Mouse (Mus musculus): Measurements from ENCODE around the gene Pcyt2. TPM values are rescaled to one million over a fixed set of nuclear protein-coding genes. Genes with fewer than 3 reads are reported as not detected.
A peak's percentile ranks its signal among the peaks of the same experiment; 100 is the strongest.

Pcyt2 gene
- polyA plus RNA-seq, 1 experiment: 260 TPM

GRCm38 (mm10) chr11:120626785-120627467 lies 9.2 kb upstream of the Pcyt2 start:
- 81% methylated on average over 11 of the region's 11 CpGs for WGBS
- no peak overlapping the region; the same call in 1 of the 2 replicates for H3K27ac ChIP-seq (ENCODE audit: control insufficient read depth, insufficient read depth, low read length)
- peaks cover 64% of the 10 kb centered on the region for H3K4me1 ChIP-seq (replicated peaks; ENCODE audit: control insufficient read depth, insufficient read depth, low read length)
- H3K36me3 ChIP-seq (ENCODE audit: control insufficient read depth, insufficient read depth, low read length): peaks cover 12% of the 10 kb centered on the region
- DNase-seq: no peak
- no peaks in the 10 kb centered on the region for H3K27me3 ChIP-seq (ENCODE audit: control insufficient read depth, insufficient read depth, low read length)
- TF ChIP-seq POLR2A (IDR thresholded peaks at IDR 0.05; ENCODE audit: control insufficient read depth, extremely low read depth, insufficient read depth, low read length, poor library complexity): no peak
- TF ChIP-seq CTCF (IDR thresholded peaks at IDR 0.05; ENCODE audit: borderline replicate concordance, control insufficient read depth, extremely low read depth, insufficient read depth, low read length, poor library complexity): no peak
- H3K4me3 ChIP-seq (ENCODE audit: control insufficient read depth, insufficient read depth, low read length): peak overlapping the region; percentile 41; the same call in 1 of the 2 replicates

- Histone ChIP-seq H3K27me3 (ENCODE audit: control insufficient read depth, insufficient read depth, low read length) (no peaks in the 10 kb centered on the region), H3K36me3 (ENCODE audit: control insufficient read depth, insufficient read depth, low read length) (peaks cover 22% of the 10 kb centered on the region), H3K4me3 (ENCODE audit: control insufficient read depth, insufficient read depth, low read length) (peak within 1 kb of the TSS; percentile 72), H3K4me1 (replicated peaks; ENCODE audit: control insufficient read depth, insufficient read depth, low read length) (peaks cover 50% of the 10 kb centered on the region), H3K27ac (ENCODE audit: control insufficient read depth, insufficient read depth, low read length) (peak within 1 kb of the TSS; percentile 49; the same call in 1 of the 2 replicates)
- TF ChIP-seq POLR2A (IDR thresholded peaks at IDR 0.05; ENCODE audit: control insufficient read depth, extremely low read depth, insufficient read depth, low read length, poor library complexity) (no peak; the same call in 1 of the 2 replicates), CTCF (IDR thresholded peaks at IDR 0.05; ENCODE audit: borderline replicate concordance, control insufficient read depth, extremely low read depth, insufficient read depth, low read length, poor library complexity) (no peak)
- WGBS: 13% methylated on average over 5 of the region's 5 CpGs
- DNase-seq: no peak
Measured at GRCm38 (mm10) chr11:120625152-120625775, 7.5 kb upstream of the Pcyt2 start, which contains the start of gene Sirt7. Gene Sirt7, minus strand, starts transcription at chr11:120625240.

GRCm38 (mm10) chr11:120624680-120625111 lies 7.0 kb upstream of the Pcyt2 start:
- Histone ChIP-seq H3K36me3 (ENCODE audit: control insufficient read depth, insufficient read depth, low read length) (peaks cover 26% of the 10 kb centered on the region), H3K4me3 (ENCODE audit: control insufficient read depth, insufficient read depth, low read length) (peak overlapping the region; percentile 72), H3K27ac (ENCODE audit: control insufficient read depth, insufficient read depth, low read length) (peak overlapping the region; percentile 49; the same call in 1 of the 2 replicates), H3K4me1 (replicated peaks; ENCODE audit: control insufficient read depth, insufficient read depth, low read length) (peaks cover 45% of the 10 kb centered on the region), H3K27me3 (ENCODE audit: control insufficient read depth, insufficient read depth, low read length) (no peaks in the 10 kb centered on the region)
- peak; percentile 86 for DNase-seq
- under 1% methylated on average over 53 of the region's 53 CpGs for WGBS
- TF ChIP-seq CTCF (IDR thresholded peaks at IDR 0.05; ENCODE audit: borderline replicate concordance, control insufficient read depth, extremely low read depth, insufficient read depth, low read length, poor library complexity): 0 out of 2 replicates have a peak, but pooled peaks have one; percentile 10
- peak; percentile 89 for TF ChIP-seq POLR2A (IDR thresholded peaks at IDR 0.05; ENCODE audit: control insufficient read depth, extremely low read depth, insufficient read depth, low read length, poor library complexity)

- 13% methylated on average over 30 of the region's 30 CpGs for WGBS
- Histone ChIP-seq H3K27ac (ENCODE audit: control insufficient read depth, insufficient read depth, low read length) (0 out of 2 replicates have a peak overlapping the region, but pooled peaks have one; percentile 17), H3K27me3 (ENCODE audit: control insufficient read depth, insufficient read depth, low read length) (no peaks in the 10 kb centered on the region), H3K36me3 (ENCODE audit: control insufficient read depth, insufficient read depth, low read length) (peaks cover 26% of the 10 kb centered on the region), H3K4me3 (ENCODE audit: control insufficient read depth, insufficient read depth, low read length) (peak overlapping the region; percentile 72), H3K4me1 (replicated peaks; ENCODE audit: control insufficient read depth, insufficient read depth, low read length) (peaks cover 40% of the 10 kb centered on the region)
- DNase-seq: peak; percentile 84
- TF ChIP-seq POLR2A (IDR thresholded peaks at IDR 0.05; ENCODE audit: control insufficient read depth, extremely low read depth, insufficient read depth, low read length, poor library complexity) (no peak), CTCF (IDR thresholded peaks at IDR 0.05; ENCODE audit: borderline replicate concordance, control insufficient read depth, extremely low read depth, insufficient read depth, low read length, poor library complexity) (peak; percentile 75; the same call in 1 of the 2 replicates)
Measured at GRCm38 (mm10) chr11:120623961-120624679, 6.4 kb upstream of the Pcyt2 start.

GRCm38 (mm10) chr11:120622805-120623204 lies 5.1 kb upstream of the Pcyt2 start:
- Histone ChIP-seq H3K36me3 (ENCODE audit: control insufficient read depth, insufficient read depth, low read length) (peaks cover 32% of the 10 kb centered on the region), H3K4me1 (replicated peaks; ENCODE audit: control insufficient read depth, insufficient read depth, low read length) (peaks cover 34% of the 10 kb centered on the region), H3K27ac (ENCODE audit: control insufficient read depth, insufficient read depth, low read length) (no peak overlapping the region), H3K4me3 (ENCODE audit: control insufficient read depth, insufficient read depth, low read length) (no peak overlapping the region), H3K27me3 (ENCODE audit: control insufficient read depth, insufficient read depth, low read length) (no peaks in the 10 kb centered on the region)
- WGBS: 95% methylated on average over 6 of the region's 6 CpGs
- no peak for DNase-seq
- TF ChIP-seq CTCF (IDR thresholded peaks at IDR 0.05; ENCODE audit: borderline replicate concordance, control insufficient read depth, extremely low read depth, insufficient read depth, low read length, poor library complexity): no peak
- TF ChIP-seq POLR2A (IDR thresholded peaks at IDR 0.05; ENCODE audit: control insufficient read depth, extremely low read depth, insufficient read depth, low read length, poor library complexity): no peak

- H3K4me3 ChIP-seq (ENCODE audit: control insufficient read depth, insufficient read depth, low read length): no peak overlapping the region
- WGBS: 96% methylated on average over 14 of the region's 14 CpGs
- H3K4me1 ChIP-seq (replicated peaks; ENCODE audit: control insufficient read depth, insufficient read depth, low read length): peaks cover 20% of the 10 kb centered on the region
- H3K36me3 ChIP-seq (ENCODE audit: control insufficient read depth, insufficient read depth, low read length): peaks cover 32% of the 10 kb centered on the region
- no peaks in the 10 kb centered on the region for H3K27me3 ChIP-seq (ENCODE audit: control insufficient read depth, insufficient read depth, low read length)
- TF ChIP-seq POLR2A (IDR thresholded peaks at IDR 0.05; ENCODE audit: control insufficient read depth, extremely low read depth, insufficient read depth, low read length, poor library complexity): no peak
- DNase-seq: no peak
- no peak overlapping the region for H3K27ac ChIP-seq (ENCODE audit: control insufficient read depth, insufficient read depth, low read length)
Measured at GRCm38 (mm10) chr11:120620195-120620594, 2.5 kb upstream of the Pcyt2 start.
